Mouse (Mus musculus): ENCODE data around the gene Lats2. TPM values are rescaled to one million over a fixed set of nuclear protein-coding genes. Genes with fewer than 3 reads are reported as not detected.

Gene Lats2
- total RNA-seq, 2 experiments from 2014 or later, result 32.7 to 34.8 TPM

- DNase-seq (ENCODE audit: low spot score in 2 of 2), result no peak
Observed at GRCm38 (mm10) chr14:57744547-57744946, 13.6 kb downstream of the Lats2 start.

DNA sequence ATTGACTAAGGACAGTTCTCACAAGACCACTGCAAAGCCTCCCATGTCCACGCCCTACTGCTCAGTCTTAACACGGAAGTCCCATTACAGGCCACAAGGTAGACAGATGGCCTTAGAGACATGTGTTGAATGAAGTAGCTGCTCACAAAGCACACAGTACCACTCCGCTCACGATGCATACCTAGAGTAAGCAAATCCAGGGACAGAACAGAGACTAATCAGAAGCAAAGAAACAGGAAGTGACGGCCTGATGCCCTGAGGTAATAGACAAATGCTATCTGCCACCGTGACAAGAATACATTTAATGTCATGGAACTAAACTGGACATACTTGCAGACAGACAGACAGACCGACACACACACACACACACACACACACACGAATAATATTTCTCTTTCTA lies 17.5 kb downstream of the Lats2 start:
- no peak for DNase-seq (ENCODE audit: low spot score in 2 of 2)

- no peak for DNase-seq (ENCODE audit: low spot score in 2 of 2)
Observed at GRCm38 (mm10) chr14:57737089-57737488, 21.1 kb downstream of the Lats2 start.

- no peak for DNase-seq (ENCODE audit: low spot score in 2 of 2)
Observed at GRCm38 (mm10) chr14:57736141-57736540, 22.0 kb downstream of the Lats2 start.

- no peak for DNase-seq (ENCODE audit: low spot score in 2 of 2)
Observed at GRCm38 (mm10) chr14:57732668-57733293, 25.4 kb downstream of the Lats2 start.

GRCm38 (mm10) chr14:57730527-57730926 lies 27.7 kb downstream of the Lats2 start:
- no peak for DNase-seq (ENCODE audit: low spot score in 2 of 2)

DNA sequence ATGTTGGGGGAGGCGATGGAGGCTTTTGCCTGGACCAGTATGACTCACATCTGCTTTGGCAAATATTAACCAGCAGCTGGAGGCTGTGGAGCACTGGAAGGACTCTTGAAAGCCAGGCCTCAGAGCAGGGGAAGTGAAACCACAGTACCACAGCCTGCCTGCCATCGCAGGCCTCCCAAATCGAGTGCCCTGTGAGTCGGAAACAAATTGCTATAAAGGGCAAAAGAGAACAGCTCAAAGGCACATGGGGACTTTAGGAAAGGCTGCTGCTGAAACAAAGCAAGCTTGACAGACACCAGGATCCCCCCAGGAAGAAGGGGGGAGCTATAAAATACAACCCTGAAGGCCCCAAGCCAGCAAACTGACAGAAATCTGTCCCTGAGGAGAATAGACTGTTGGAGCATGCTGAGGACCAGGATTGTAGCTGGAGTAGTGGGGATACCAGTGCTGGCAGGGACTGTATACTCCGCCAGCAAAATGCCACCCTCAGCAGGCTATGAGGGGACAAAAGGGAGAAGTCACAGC lies 28.2 kb downstream of the Lats2 start:
- DNase-seq (ENCODE audit: low spot score in 2 of 2), result no peak

GRCm38 (mm10) chr14:57729364-57729763 lies 28.8 kb downstream of the Lats2 start:
- DNase-seq (ENCODE audit: low spot score in 2 of 2), result no peak

GRCm38 (mm10) chr14:57726172-57726571 lies 32.0 kb downstream of the Lats2 start:
- DNase-seq (ENCODE audit: low spot score in 2 of 2), result no peak

GRCm38 (mm10) chr14:57724473-57724872 lies 33.7 kb downstream of the Lats2 start:
- peak; percentile 41 to 69 for DNase-seq (ENCODE audit: low spot score in 2 of 2)

GRCm38 (mm10) chr14:57718245-57718644 lies 39.9 kb downstream of the Lats2 start:
- no peak for DNase-seq (ENCODE audit: low spot score in 2 of 2)

- DNase-seq (ENCODE audit: low spot score in 2 of 2), result peak in 1 of 2 experiments; percentile 28
Observed at GRCm38 (mm10) chr14:57716601-57717245, 41.5 kb downstream of the Lats2 start.

- DNase-seq (ENCODE audit: low spot score in 2 of 2), result no peak
Observed at GRCm38 (mm10) chr14:57712884-57713283, 45.3 kb downstream of the Lats2 start.

- no peak for DNase-seq (ENCODE audit: low spot score in 2 of 2)
Observed at GRCm38 (mm10) chr14:57711059-57711458, 47.1 kb downstream of the Lats2 start.

GRCm38 (mm10) chr14:57709171-57709570 lies 49.0 kb downstream of the Lats2 start:
- DNase-seq (ENCODE audit: low spot score in 2 of 2), result no peak

DNA sequence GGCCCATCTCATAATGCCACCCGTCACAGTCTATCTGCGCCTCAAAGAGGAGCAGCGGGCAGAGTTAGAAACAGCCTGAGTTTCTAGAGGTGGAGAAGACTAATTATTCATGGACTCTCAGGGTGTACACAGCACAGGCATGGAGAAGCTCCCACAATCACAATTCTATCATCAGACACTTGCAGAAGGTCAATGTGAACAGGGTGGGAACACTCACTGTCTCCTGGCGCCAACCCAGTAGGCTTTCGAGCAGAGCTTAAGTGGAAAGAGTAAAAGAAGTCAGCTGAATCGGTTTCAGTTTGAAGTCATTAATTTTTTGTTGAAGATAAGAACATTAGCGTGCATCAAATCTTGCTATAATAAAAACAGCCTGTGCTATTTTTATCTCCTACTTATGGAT lies 49.6 kb downstream of the Lats2 start:
- no peak for DNase-seq (ENCODE audit: low spot score in 2 of 2)

GRCm38 (mm10) chr14:57707100-57707893 lies 50.9 kb downstream of the Lats2 start:
- peak; percentile 27 to 38 for DNase-seq (ENCODE audit: low spot score in 2 of 2)

- peak; percentile 41 to 43 for DNase-seq (ENCODE audit: low spot score in 2 of 2)
Observed at GRCm38 (mm10) chr14:57706760-57707099, 51.5 kb downstream of the Lats2 start.

DNA sequence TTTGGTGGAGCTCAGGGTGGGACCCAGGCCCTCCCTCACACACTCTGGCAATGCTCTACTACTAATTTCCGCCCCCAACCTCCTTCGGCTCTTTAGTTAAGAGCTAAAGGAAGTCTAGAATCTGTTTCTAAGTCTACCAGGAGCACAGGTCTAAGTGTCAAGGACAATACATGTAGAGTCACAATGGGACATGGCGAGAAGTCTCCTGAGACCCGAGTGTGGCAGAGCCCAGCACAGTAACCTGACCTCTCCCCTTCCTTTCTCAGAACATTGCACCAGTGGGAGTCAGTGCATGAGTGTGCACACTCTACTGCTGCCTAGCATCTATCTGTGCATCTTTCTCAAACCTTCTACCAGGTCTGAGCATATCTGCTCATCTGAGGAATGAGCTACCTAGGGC lies 52.4 kb downstream of the Lats2 start:
- DNase-seq (ENCODE audit: low spot score in 2 of 2), result no peak

GRCm38 (mm10) chr14:57705075-57705474 lies 53.1 kb downstream of the Lats2 start:
- no peak for DNase-seq (ENCODE audit: low spot score in 2 of 2)

- DNase-seq (ENCODE audit: low spot score in 2 of 2), result no peak
Observed at GRCm38 (mm10) chr14:57701915-57702477, 56.2 kb downstream of the Lats2 start.

Data from layer of hippocampus, postnatal 14 days (tissue).